Mouse (Mus musculus) CD8-positive naive resting alpha-beta T cell, adult 2 months (primary cell): ENCODE results near the gene Gm43552.

ENCODE experiments used
- DNase-seq, 2 experiments: peaks; one replicate each; pipeline ENCODE4 v3.0.0; 2022; ENCODE audit warnings: low read depth in 2 of 2, low spot score in 2 of 2

Gene Gm43552

DNA sequence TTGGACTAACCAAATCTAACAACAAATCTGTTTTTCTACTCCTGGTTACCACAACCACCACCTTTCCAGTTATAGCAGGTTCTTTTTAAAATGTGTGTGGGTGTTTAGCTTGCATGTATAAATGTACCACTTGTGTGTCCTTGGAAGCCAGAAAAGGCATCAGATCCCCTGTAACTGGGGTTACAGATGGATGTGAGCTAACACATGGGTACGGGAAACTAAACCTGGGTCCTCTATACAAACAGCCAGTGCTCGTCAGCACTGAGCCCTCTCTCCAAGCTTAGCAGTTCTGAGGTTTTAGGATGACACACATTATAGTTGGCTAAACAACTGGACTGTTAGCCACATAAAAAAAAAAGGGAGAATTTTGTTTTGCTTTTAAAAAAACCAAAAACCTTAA is 106.9 kb downstream of the Gm43552 start:
- DNase-seq = no peak
